Mouse (Mus musculus) T-helper 1 cell (primary cell): ENCODE measurements around the gene Lrch1.

Experiments used
- in situ Hi-C: fragments of 300-600 bp; cut with MboI, MseI; formaldehyde crosslinking; loops from one replicate; pipeline ENCODE4 v1.15.1; 2025; ENCODE audit warnings: high pct_unique_total_duplicates

Lrch1 gene

GRCm38 (mm10) chr14:74948014-74948396 lies 329 bp upstream of the Lrch1 start:
- in situ Hi-C loops = loop anchor here (5.0 kb wide), 1 partner anchor 101 kb away; no protein-coding TSS in a partner anchor

- in situ Hi-C loops = loop anchor here (5.0 kb wide), 1 partner anchor 100 kb away; no protein-coding TSS in a partner anchor
These were observed 813 bp downstream of the Lrch1 start for GRCm38 (mm10) chr14:74946751-74947375.

- in situ Hi-C loops = loop anchor here (5.0 kb wide), 1 partner anchor 99 kb away; no protein-coding TSS in a partner anchor
These were observed 1.3 kb downstream of the Lrch1 start for GRCm38 (mm10) chr14:74946321-74946750.

GRCm38 (mm10) chr14:74945266-74946215 lies 2.1 kb downstream of the Lrch1 start:
- in situ Hi-C loops = loop anchor here (5.0 kb wide), 1 partner anchor 98 kb away; no protein-coding TSS in a partner anchor

- in situ Hi-C loops = no loop called here
These were observed 3.4 kb downstream of the Lrch1 start for GRCm38 (mm10) chr14:74944128-74944755.

GRCm38 (mm10) chr14:74943581-74944117 lies 4.0 kb downstream of the Lrch1 start:
- in situ Hi-C loops = no loop called here

GRCm38 (mm10) chr14:74943024-74943423 lies 4.7 kb downstream of the Lrch1 start:
- in situ Hi-C loops = no loop called here

- in situ Hi-C loops = no loop called here
These were observed 6.1 kb downstream of the Lrch1 start for GRCm38 (mm10) chr14:74941591-74941990.

GRCm38 (mm10) chr14:74940741-74941140 lies 6.9 kb downstream of the Lrch1 start:
- in situ Hi-C loops = no loop called here

GRCm38 (mm10) chr14:74939355-74939754 lies 8.3 kb downstream of the Lrch1 start:
- in situ Hi-C loops = no loop called here

GRCm38 (mm10) chr14:74938896-74939295 lies 8.8 kb downstream of the Lrch1 start:
- in situ Hi-C loops = no loop called here

GRCm38 (mm10) chr14:74936557-74937261 lies 11.0 kb downstream of the Lrch1 start:
- in situ Hi-C loops = no loop called here

GRCm38 (mm10) chr14:74935111-74935510 lies 12.6 kb downstream of the Lrch1 start:
- in situ Hi-C loops = no loop called here

GRCm38 (mm10) chr14:74933960-74934710 lies 13.5 kb downstream of the Lrch1 start:
- in situ Hi-C loops = no loop called here

GRCm38 (mm10) chr14:74929739-74930138 lies 17.9 kb downstream of the Lrch1 start:
- in situ Hi-C loops = no loop called here

- in situ Hi-C loops = no loop called here
These were observed 18.8 kb downstream of the Lrch1 start for GRCm38 (mm10) chr14:74928809-74929432.

- in situ Hi-C loops = no loop called here
These were observed 20.6 kb downstream of the Lrch1 start for GRCm38 (mm10) chr14:74926899-74927571.

- in situ Hi-C loops = no loop called here
These were observed 21.6 kb downstream of the Lrch1 start for GRCm38 (mm10) chr14:74925951-74926517.

GRCm38 (mm10) chr14:74924521-74924920 lies 23.2 kb downstream of the Lrch1 start:
- in situ Hi-C loops = no loop called here
